ENCODE assay signal across 7 mouse cellular contexts in genomic region chr9:72273646-72274410, GRCm38 (mm10). TPM values are rescaled to one million over a fixed set of nuclear protein-coding genes. Genes with fewer than 3 reads are reported as not detected.
A peak's percentile ranks its signal among the peaks of the same experiment; 100 is the strongest.
DNase-seq lines count a peak whose midpoint lies in the region; ATAC-seq lines count a peak whose summit lies in the region.

No protein-coding gene starts in this region.

- no peak for DNase-seq in hindbrain, embryonic 11.5 days (ENCODE audit: low spot score)
- no peak for DNase-seq in neural tube, embryonic 10.5 days (ENCODE audit: extremely low spot score, low spot score)
- DNase-seq in frontal cortex, postnatal 36 days (ENCODE audit: low spot score in 2 of 2) = no peak
- DNase-seq in gastrocnemius, postnatal 14 days = no peak

- H3K36me3 ChIP-seq in hindbrain, embryonic 15.5 days = no peaks in the 10 kb centered on the region
- H3K36me3 ChIP-seq in hindbrain, embryonic 11.5 days (ENCODE audit: control insufficient read depth, insufficient read depth, low read length) = no peaks in the 10 kb centered on the region
- H3K36me3 ChIP-seq in neural tube, embryonic 13.5 days = no peaks in the 10 kb centered on the region
- no peaks in the 10 kb centered on the region for H3K36me3 ChIP-seq in liver, embryonic 16.5 days (ENCODE audit: control insufficient read depth, insufficient read depth)

- H3K9ac ChIP-seq in hindbrain, embryonic 15.5 days = no peak overlapping the region
- H3K9ac ChIP-seq in hindbrain, embryonic 11.5 days (ENCODE audit: low read depth, low read length) = no peak overlapping the region
- H3K9ac ChIP-seq in neural tube, embryonic 13.5 days = no peak overlapping the region
- no peak overlapping the region for H3K9ac ChIP-seq in liver, embryonic 16.5 days (ENCODE audit: low read depth, low read length)

- H3K4me3 ChIP-seq in hindbrain, embryonic 15.5 days = peak overlapping the region; percentile 60; the same call in 1 of the 2 replicates
- H3K4me3 ChIP-seq in hindbrain, embryonic 11.5 days (ENCODE audit: low read depth, low read length) = no peak overlapping the region
- no peak overlapping the region for H3K4me3 ChIP-seq in neural tube, embryonic 13.5 days
- H3K4me3 ChIP-seq in liver, embryonic 16.5 days (ENCODE audit: low read depth, low read length) = no peak overlapping the region

- H3K4me2 ChIP-seq in hindbrain, embryonic 15.5 days = peak overlapping the region; percentile 67
- H3K4me2 ChIP-seq in hindbrain, embryonic 11.5 days (replicated peaks; ENCODE audit: low read depth, low read length) = no peak overlapping the region
- H3K4me2 ChIP-seq in neural tube, embryonic 13.5 days = peak overlapping the region; percentile 87; the same call in 1 of the 2 replicates
- H3K4me2 ChIP-seq in liver, embryonic 16.5 days (ENCODE audit: low read depth, low read length) = 0 out of 2 replicates have a peak overlapping the region, but pooled peaks have one; percentile 89

- no peaks in the 10 kb centered on the region for H3K9me3 ChIP-seq in hindbrain, embryonic 15.5 days
- no peaks in the 10 kb centered on the region for H3K9me3 ChIP-seq in hindbrain, embryonic 11.5 days (ENCODE audit: control insufficient read depth, low read length)
- H3K9me3 ChIP-seq in neural tube, embryonic 13.5 days = peaks cover 6% of the 10 kb centered on the region; the same call in 1 of the 2 replicates
- H3K9me3 ChIP-seq in liver, embryonic 16.5 days (replicated peaks; ENCODE audit: control insufficient read depth, low read length) = no peaks in the 10 kb centered on the region; the same call in 1 of the 2 replicates

- peaks cover 17% of the 10 kb centered on the region for H3K4me1 ChIP-seq in hindbrain, embryonic 15.5 days (replicated peaks)
- no peaks in the 10 kb centered on the region for H3K4me1 ChIP-seq in hindbrain, embryonic 11.5 days (replicated peaks; ENCODE audit: control insufficient read depth, insufficient read depth, low read length)
- H3K4me1 ChIP-seq in neural tube, embryonic 13.5 days (replicated peaks) = peaks cover 17% of the 10 kb centered on the region
- H3K4me1 ChIP-seq in liver, embryonic 16.5 days (ENCODE audit: control insufficient read depth, low read depth, low read length) = peaks cover 12% of the 10 kb centered on the region

- H3K27ac ChIP-seq in hindbrain, embryonic 15.5 days (replicated peaks) = peak overlapping the region; percentile 98
- H3K27ac ChIP-seq in hindbrain, embryonic 11.5 days (ENCODE audit: low read depth, low read length) = no peak overlapping the region
- H3K27ac ChIP-seq in neural tube, embryonic 13.5 days (replicated peaks) = peak overlapping the region; percentile 100
- H3K27ac ChIP-seq in liver, embryonic 16.5 days (ENCODE audit: low read length) = no peak overlapping the region

- ATAC-seq in hindbrain, embryonic 15.5 days (ENCODE audit: low FRiP score, low read depth) = no peak
- ATAC-seq in hindbrain, embryonic 11.5 days (ENCODE audit: low FRiP score) = no peak
- no peak for ATAC-seq in neural tube, embryonic 13.5 days (ENCODE audit: low read depth)
- no peak for ATAC-seq in liver, embryonic 16.5 days (ENCODE audit: low read depth)

- no peaks in the 10 kb centered on the region for H3K27me3 ChIP-seq in hindbrain, embryonic 15.5 days
- no peaks in the 10 kb centered on the region for H3K27me3 ChIP-seq in hindbrain, embryonic 11.5 days (ENCODE audit: control insufficient read depth, insufficient read depth, low read length)
- no peaks in the 10 kb centered on the region for H3K27me3 ChIP-seq in neural tube, embryonic 13.5 days
- H3K27me3 ChIP-seq in liver, embryonic 16.5 days (ENCODE audit: control insufficient read depth, insufficient read depth, low read depth, low read length) = no peaks in the 10 kb centered on the region

- 81% methylated on average over 7 of the region's 7 CpGs for WGBS in hindbrain, embryonic 15.5 days
- WGBS in hindbrain, embryonic 11.5 days = 82% methylated on average over 7 of the region's 7 CpGs
- WGBS in neural tube, embryonic 13.5 days = 82% methylated on average over 7 of the region's 7 CpGs
- WGBS in liver, embryonic 16.5 days (ENCODE audit: insufficient replicate concordance) = 83% methylated on average over 7 of the region's 7 CpGs

- intact Hi-C loops in gastrocnemius, postnatal 14 days (cut with DNase I; ENCODE audit: low total_unique reads) = no loop called here

RNA-seq across cellular contexts. Expression of gene Zfp280d, which starts 0.8 kb away (rescaled TPM):
- 35.1 and 36.0 TPM in 2 replicates for polyA plus RNA-seq in hindbrain, embryonic 15.5 days (2015; fragmentation: Nextera tagmentation; extraction: Ambion mirVana)
- polyA plus RNA-seq in hindbrain, embryonic 11.5 days (2014; fragmentation: Nextera tagmentation; extraction: Ambion mirVana) = 60.6 and 77.6 TPM in 2 replicates
- 45.6 and 48.2 TPM in 2 replicates for polyA plus RNA-seq in neural tube, embryonic 13.5 days (2015; fragmentation: Nextera tagmentation; extraction: Ambion mirVana)
- 13.9 and 14.3 TPM in 2 replicates for polyA plus RNA-seq in liver, embryonic 16.5 days (2015; fragmentation: Nextera tagmentation; extraction: Ambion mirVana)
- total RNA-seq in gastrocnemius, postnatal 14 days (2021) = 10 to 100 TPM; 12.7 to 13.7 TPM

Comparison
In these comparisons a context has a peak if more than half of its experiments do, and no peak if none do; other contexts are left out.
1. H3K27ac ChIP-seq: peak in hindbrain, embryonic 15.5 days (single experiment) and neural tube, embryonic 13.5 days (single experiment); none in hindbrain, embryonic 11.5 days (single experiment) and liver, embryonic 16.5 days (single experiment).